Mouse (Mus musculus) midbrain, postnatal 0 days (tissue): ENCODE data around the gene Gna12. TPM values are rescaled to one million over a fixed set of nuclear protein-coding genes. Genes with fewer than 3 reads are reported as not detected.

Source experiments
- ATAC-seq: fragments of 200-750 bp; cut with Nextera tagmentation; 2 replicates; pipeline ENCODE4 v1.8.0; 2017; ENCODE audit warnings: moderate number of reproducible peaks, mild to moderate bottlenecking, moderate TSS enrichment, moderate library complexity; ENCODE audit not compliant: low FRiP score
- DNase-seq: peaks from one replicate; pipeline ENCODE4 v3.0.0-alpha.2; 2015; ENCODE audit warnings: low spot score
- H3K27ac ChIP-seq: fragments of 300-500 bp; sonication (generic); 2 replicates; pipeline ENCODE4 v1.5.1; 2014; ENCODE audit warnings: low read depth, mild to moderate bottlenecking, low read length, mixed read lengths
- H3K27me3 ChIP-seq: fragments of 300-500 bp; sonication (generic); 2 replicates; pipeline ENCODE4 v1.6.1; 2014; ENCODE audit warnings: low read length, control low read depth, mixed read lengths; ENCODE audit not compliant: insufficient read depth
- H3K36me3 ChIP-seq: fragments of 300-500 bp; sonication (generic); 2 replicates; pipeline ENCODE4 v1.6.1; 2014; ENCODE audit warnings: low read length, control low read depth, mixed read lengths; ENCODE audit not compliant: insufficient read depth
- H3K4me1 ChIP-seq: fragments of 300-500 bp; sonication (generic); 2 replicates; pipeline ENCODE4 v1.6.1; 2014; ENCODE audit warnings: mild to moderate bottlenecking, control low read depth, antibody characterized with exemption, low read length, mixed read lengths; ENCODE audit not compliant: insufficient read depth
- H3K4me2 ChIP-seq: fragments of 300-500 bp; sonication (generic); 2 replicates; pipeline ENCODE4 v1.6.1; 2014; ENCODE audit warnings: low read depth, mild to moderate bottlenecking, low read length, mixed read lengths; ENCODE audit not compliant: poor library complexity, severe bottlenecking
- H3K4me3 ChIP-seq: fragments of 300-500 bp; sonication (generic); 2 replicates; pipeline ENCODE4 v1.5.1; 2014; ENCODE audit warnings: low read depth, mild to moderate bottlenecking, low read length, moderate library complexity
- H3K9ac ChIP-seq: fragments of 300-500 bp; sonication (generic); replicated peaks from 2 replicates; pipeline ENCODE4 v1.6.1; 2014; ENCODE audit warnings: mild to moderate bottlenecking, low read length, moderate library complexity, mixed read lengths; ENCODE audit not compliant: poor library complexity, severe bottlenecking
- H3K9me3 ChIP-seq: fragments of 300-500 bp; sonication (generic); 2 replicates; pipeline ENCODE4 v1.6.1; 2016; ENCODE audit warnings: low read length, control low read depth
- CTCF ChIP-seq: IDR thresholded peaks from 2 replicates; pipeline ENCODE4 v1.5.1; 2016; ENCODE audit warnings: antibody characterized with exemption, mild to moderate bottlenecking
- WGBS: fragments of 180-500 bp; shearing (Covaris S2); extraction: QIAGEN DNeasy Blood & Tissue Kit; methylation state at CpG from one replicate; pipeline ENCODE4 v1.1.7; 2014; 5-methylcytosine and 5-hydroxymethylcytosine counted together
- polyA plus RNA-seq: library from polyadenylated mRNA; unstranded; fragments of >200 nt; fragmentation: Nextera tagmentation; extraction: Ambion mirVana; gene quantifications from 2 replicates; pipeline ENCODE4 v1.2.1, GENCODE M21; 2015
- total RNA-seq: library from RNA; depleted of rRNA; stranded (reverse); fragments of >200 nt; gene quantifications from 2 replicates; pipeline ENCODE4 v1.2.3, GENCODE M21; 2014

Gene Gna12
- total and polyA plus RNA-seq, 2 experiments from 2014 or later: 28.0 to 152 TPM

GRCm38 (mm10) chr5:140790937-140791877 lies 39.0 kb downstream of the Gna12 start:
- TF ChIP-seq CTCF: no peak
- H3K27me3 ChIP-seq: no peaks in the 10 kb centered on the region
- no peaks in the 10 kb centered on the region for H3K9me3 ChIP-seq
- WGBS: 26% methylated on average over 9 of the region's 9 CpGs
- H3K36me3 ChIP-seq: no peaks in the 10 kb centered on the region
- no peak overlapping the region; the same call in 1 of the 2 replicates for H3K9ac ChIP-seq
- H3K4me2 ChIP-seq: no peak overlapping the region
- H3K4me1 ChIP-seq: peaks cover 16% of the 10 kb centered on the region
- DNase-seq: peak; percentile 92
- no peak overlapping the region for H3K4me3 ChIP-seq
- H3K27ac ChIP-seq: peak overlapping the region; percentile 67
- 0 out of 2 replicates have a peak, but pooled peaks have one; percentile 47 for ATAC-seq

GRCm38 (mm10) chr5:140790392-140790791 lies 39.8 kb downstream of the Gna12 start:
- no peak for TF ChIP-seq CTCF
- Histone ChIP-seq H3K4me2 (no peak overlapping the region), H3K9ac (no peak overlapping the region), H3K9me3 (no peaks in the 10 kb centered on the region), H3K4me3 (no peak overlapping the region), H3K4me1 (peaks cover 16% of the 10 kb centered on the region), H3K27me3 (no peaks in the 10 kb centered on the region), H3K27ac (peak overlapping the region; percentile 67), H3K36me3 (no peaks in the 10 kb centered on the region)
- DNase-seq (no peak), ATAC-seq (no peak)
- WGBS: 44% methylated on average over 2 of the region's 2 CpGs

GRCm38 (mm10) chr5:140789561-140789960 lies 40.7 kb downstream of the Gna12 start:
- Histone ChIP-seq H3K27me3 (no peaks in the 10 kb centered on the region), H3K4me1 (peaks cover 16% of the 10 kb centered on the region)

GRCm38 (mm10) chr5:140785240-140785872 lies 44.9 kb downstream of the Gna12 start:
- Histone ChIP-seq H3K4me3 (no peak overlapping the region), H3K9me3 (no peaks in the 10 kb centered on the region), H3K9ac (no peak overlapping the region), H3K4me2 (no peak overlapping the region), H3K4me1 (peaks cover 3% of the 10 kb centered on the region; the same call in 1 of the 2 replicates), H3K27me3 (no peaks in the 10 kb centered on the region), H3K27ac (no peak overlapping the region), H3K36me3 (peaks cover 33% of the 10 kb centered on the region)
- no peak for TF ChIP-seq CTCF
- ATAC-seq (no peak), DNase-seq (no peak)
- WGBS: 80% methylated on average over 13 of the region's 13 CpGs

More at GRCm38 (mm10) chr5:140789561-140789960, 40.7 kb downstream of the Gna12 start:
- Histone ChIP-seq H3K27ac (peak overlapping the region; percentile 6; the same call in 1 of the 2 replicates), H3K4me3 (no peak overlapping the region), H3K36me3 (peaks cover 3% of the 10 kb centered on the region; the same call in 1 of the 2 replicates), H3K9me3 (no peaks in the 10 kb centered on the region), H3K4me2 (no peak overlapping the region), H3K9ac (no peak overlapping the region)
- no peak for TF ChIP-seq CTCF
- DNase-seq (no peak), ATAC-seq (no peak)

GRCm38 (mm10) chr5:140784288-140784687 lies 45.9 kb downstream of the Gna12 start:
- Histone ChIP-seq H3K9me3 (no peaks in the 10 kb centered on the region), H3K36me3 (peaks cover 39% of the 10 kb centered on the region), H3K27ac (no peak overlapping the region), H3K4me3 (no peak overlapping the region), H3K27me3 (no peaks in the 10 kb centered on the region), H3K4me2 (no peak overlapping the region), H3K4me1 (no peaks in the 10 kb centered on the region), H3K9ac (no peak overlapping the region)
- ATAC-seq (no peak), DNase-seq (no peak)
- WGBS: 78% methylated on average over 6 of the region's 6 CpGs
- no peak for TF ChIP-seq CTCF

GRCm38 (mm10) chr5:140783577-140783976 lies 46.7 kb downstream of the Gna12 start:
- TF ChIP-seq CTCF: 0 out of 2 replicates have a peak, but pooled peaks have one; percentile 28
- Histone ChIP-seq H3K4me1 (no peaks in the 10 kb centered on the region), H3K36me3 (peaks cover 39% of the 10 kb centered on the region), H3K9me3 (no peaks in the 10 kb centered on the region), H3K27me3 (no peaks in the 10 kb centered on the region), H3K27ac (no peak overlapping the region), H3K4me3 (no peak overlapping the region), H3K4me2 (no peak overlapping the region), H3K9ac (no peak overlapping the region)
- DNase-seq: no peak
- WGBS: 96% methylated on average over 4 of the region's 4 CpGs
- ATAC-seq: no peak
